In the genomic region with DNA sequence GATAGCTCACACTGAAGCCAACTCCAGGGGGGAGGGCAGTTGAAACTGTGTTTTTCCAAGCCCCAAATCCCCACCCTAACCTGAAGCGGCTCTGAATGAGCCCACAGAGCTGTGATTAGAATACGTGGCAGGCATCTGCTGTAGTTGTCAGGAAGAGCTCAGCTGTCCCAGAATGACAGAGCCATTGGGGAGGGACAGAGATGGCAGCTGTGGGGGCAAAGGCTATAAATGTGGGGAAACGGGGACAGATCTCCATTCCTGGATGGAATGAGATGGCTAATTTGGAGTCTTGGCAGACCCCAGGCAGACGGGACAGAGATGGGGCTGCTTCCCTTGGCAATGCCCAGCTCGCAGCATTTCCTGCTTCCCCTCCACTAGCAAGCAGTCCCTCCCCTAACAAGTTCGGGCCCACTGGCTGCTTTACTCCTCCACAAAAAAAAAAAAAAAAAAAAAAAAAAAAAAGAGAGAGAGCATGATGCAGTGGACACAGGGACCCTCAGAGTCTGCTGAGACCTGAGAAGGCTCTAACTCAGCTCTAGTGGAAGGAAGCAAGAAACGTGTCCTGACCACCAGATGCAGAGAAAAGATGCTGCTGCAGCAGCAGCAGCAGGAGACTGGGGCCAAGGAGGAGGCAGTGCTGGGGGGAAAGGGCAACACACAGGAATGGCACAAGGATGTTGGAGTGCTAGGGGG, we compare ENCODE assay signal across 8 mouse cellular contexts. TPM values are rescaled to one million over a fixed set of nuclear protein-coding genes. Genes with fewer than 3 reads are reported as not detected.
DNase-seq lines count a peak whose midpoint lies in the region; ATAC-seq and TF ChIP-seq lines count a peak whose summit lies in the region.
"Had no signal": no experiment of that assay in that cellular context is flagged by ENCODE, and none has a peak within 500 bp of the region (broad histone marks: within the 10 kb centered on the region; RNA-seq: fewer than 3 reads in every experiment).

No protein-coding gene starts in this region.

- H3K27ac ChIP-seq in layer of hippocampus, adult 2 months: peak overlapping the region; percentile 84
- H3K27ac ChIP-seq in embryonic facial prominence, embryonic 15.5 days (replicated peaks): peak overlapping the region; percentile 70
- peak overlapping the region; percentile 95 for H3K27ac ChIP-seq in hindbrain, embryonic 13.5 days
- peak overlapping the region; percentile 89 for H3K27ac ChIP-seq in midbrain, embryonic 16.5 days (ENCODE audit: low read length)

- DNase-seq in layer of hippocampus, adult 2 months (ENCODE audit: low spot score in 2 of 2): no peak
- DNase-seq in layer of hippocampus, adult 8-10 months (ENCODE audit: low spot score in 2 of 2): no peak
- no peak for DNase-seq in adrenal gland, adult 2 months
- DNase-seq in T-cell, adult 2 months (ENCODE audit: low spot score): no peak

- TF ChIP-seq CTCF in layer of hippocampus, adult 2 months (conservative IDR thresholded peaks at IDR 0.05): no peak

- WGBS in embryonic facial prominence, embryonic 15.5 days: 20% methylated on average over 7 of the region's 7 CpGs
- 24% methylated on average over 7 of the region's 7 CpGs for WGBS in hindbrain, embryonic 13.5 days
- WGBS in midbrain, embryonic 16.5 days: 26% methylated on average over 7 of the region's 7 CpGs

- no peaks in the 10 kb centered on the region for H3K9me3 ChIP-seq in embryonic facial prominence, embryonic 15.5 days (replicated peaks)
- H3K9me3 ChIP-seq in hindbrain, embryonic 13.5 days: no peaks in the 10 kb centered on the region
- no peaks in the 10 kb centered on the region for H3K9me3 ChIP-seq in midbrain, embryonic 16.5 days (replicated peaks; ENCODE audit: control insufficient read depth, low read length, poor library complexity, severe bottlenecking)

- H3K4me1 ChIP-seq in embryonic facial prominence, embryonic 15.5 days: peaks cover 22% of the 10 kb centered on the region
- peaks cover 29% of the 10 kb centered on the region for H3K4me1 ChIP-seq in hindbrain, embryonic 13.5 days (replicated peaks)
- H3K4me1 ChIP-seq in midbrain, embryonic 16.5 days (ENCODE audit: control insufficient read depth, insufficient read depth, low read length): peaks cover 5% of the 10 kb centered on the region; the same call in 1 of the 2 replicates

- 0 out of 2 replicates have a peak, but pooled peaks cover 3% of the 10 kb centered on the region for H3K36me3 ChIP-seq in embryonic facial prominence, embryonic 15.5 days
- H3K36me3 ChIP-seq in hindbrain, embryonic 13.5 days: no peaks in the 10 kb centered on the region
- no peaks in the 10 kb centered on the region for H3K36me3 ChIP-seq in midbrain, embryonic 16.5 days (ENCODE audit: control insufficient read depth, insufficient read depth, low read length)

- H3K9ac ChIP-seq in embryonic facial prominence, embryonic 15.5 days: no peak overlapping the region
- H3K9ac ChIP-seq in hindbrain, embryonic 13.5 days: peak overlapping the region; percentile 89
- H3K9ac ChIP-seq in midbrain, embryonic 16.5 days (ENCODE audit: low read depth, low read length): peak overlapping the region; percentile 12; the same call in 1 of the 2 replicates

- no peak for ATAC-seq in embryonic facial prominence, embryonic 15.5 days (ENCODE audit: insufficient number of reproducible peaks, low FRiP score, low TSS enrichment, low read depth)
- no peak for ATAC-seq in hindbrain, embryonic 13.5 days (ENCODE audit: low FRiP score)
- no peak for ATAC-seq in midbrain, embryonic 16.5 days

- H3K4me3 ChIP-seq in layer of hippocampus, adult 2 months: no peak overlapping the region
- peak overlapping the region; percentile 61; the same call in 1 of the 2 replicates for H3K4me3 ChIP-seq in embryonic facial prominence, embryonic 15.5 days (replicated peaks)
- H3K4me3 ChIP-seq in hindbrain, embryonic 13.5 days: no peak overlapping the region
- no peak overlapping the region for H3K4me3 ChIP-seq in midbrain, embryonic 16.5 days (ENCODE audit: low read depth, low read length)

- H3K27me3 ChIP-seq in embryonic facial prominence, embryonic 15.5 days: no peaks in the 10 kb centered on the region
- H3K27me3 ChIP-seq in hindbrain, embryonic 13.5 days: no peaks in the 10 kb centered on the region
- no peaks in the 10 kb centered on the region for H3K27me3 ChIP-seq in midbrain, embryonic 16.5 days (ENCODE audit: control insufficient read depth, insufficient read depth, low read depth, low read length)
- H3K27me3 ChIP-seq: Patski had no signal

- H3K4me2 ChIP-seq in embryonic facial prominence, embryonic 15.5 days (replicated peaks): no peak overlapping the region
- H3K4me2 ChIP-seq in hindbrain, embryonic 13.5 days: peak overlapping the region; percentile 85
- no peak overlapping the region for H3K4me2 ChIP-seq in midbrain, embryonic 16.5 days (ENCODE audit: low read length)

RNA-seq across cellular contexts. Expression of a gene that starts 9.4 kb away (rescaled TPM):
- 10 to 100 TPM in 1 of 2 experiments, 1 to 10 TPM in 1; 9.8 to 10.1 TPM for total RNA-seq in layer of hippocampus, adult 2 months (2021)
- 10 to 100 TPM in 3 of 4 experiments, 1 to 10 TPM in 1; 9.7 to 12.1 (median 11.1) TPM for total RNA-seq in layer of hippocampus, adult 8-10 months (2022)
- polyA plus RNA-seq in embryonic facial prominence, embryonic 15.5 days (2015; fragmentation: Nextera tagmentation; extraction: Ambion mirVana): 93.4 and 94.7 TPM in 2 replicates
- 59.2 and 59.8 TPM in 2 replicates for polyA plus RNA-seq in hindbrain, embryonic 13.5 days (2015; fragmentation: Nextera tagmentation; extraction: Ambion mirVana)
- 48.0 and 53.1 TPM in 2 replicates for polyA plus RNA-seq in midbrain, embryonic 16.5 days (2015; fragmentation: Nextera tagmentation; extraction: Ambion mirVana)
- 10 to 100 TPM; 24.6 to 34.4 TPM for total RNA-seq in adrenal gland, adult 2 months (2021)
- 35.4 and 45.9 TPM in 2 replicates for polyA plus RNA-seq in adrenal gland, adult 2 months (2012; rRNA removed)

RNA-seq across cellular contexts. Expression of a gene that starts 21.7 kb away (rescaled TPM):
- total RNA-seq in layer of hippocampus, adult 2 months (2021): 10 to 100 TPM; 44.1 to 52.1 TPM
- total RNA-seq in layer of hippocampus, adult 8-10 months (2022): 10 to 100 TPM; 47.1 to 61.1 (median 56.9) TPM
- polyA plus RNA-seq in embryonic facial prominence, embryonic 15.5 days (2015; fragmentation: Nextera tagmentation; extraction: Ambion mirVana): 13.0 and 14.3 TPM in 2 replicates
- polyA plus RNA-seq in hindbrain, embryonic 13.5 days (2015; fragmentation: Nextera tagmentation; extraction: Ambion mirVana): 8.4 and 10.7 TPM in 2 replicates
- 10.4 and 14.8 TPM in 2 replicates for polyA plus RNA-seq in midbrain, embryonic 16.5 days (2015; fragmentation: Nextera tagmentation; extraction: Ambion mirVana)
- 1 to 10 TPM; 3.5 to 6.1 TPM for total RNA-seq in adrenal gland, adult 2 months (2021)
- polyA plus RNA-seq in adrenal gland, adult 2 months (2012; rRNA removed): 12.8 and 25.8 TPM in 2 replicates

RNA-seq across cellular contexts. Expression of a gene that starts 25.0 kb away (rescaled TPM):
- 10 to 100 TPM; 55.8 to 55.9 TPM for total RNA-seq in layer of hippocampus, adult 2 months (2021)
- total RNA-seq in layer of hippocampus, adult 8-10 months (2022): 10 to 100 TPM; 55.3 to 61.7 (median 58.9) TPM
- polyA plus RNA-seq in embryonic facial prominence, embryonic 15.5 days (2015; fragmentation: Nextera tagmentation; extraction: Ambion mirVana): 28.9 and 31.5 TPM in 2 replicates
- polyA plus RNA-seq in hindbrain, embryonic 13.5 days (2015; fragmentation: Nextera tagmentation; extraction: Ambion mirVana): 40.0 and 45.5 TPM in 2 replicates
- 55.5 and 58.8 TPM in 2 replicates for polyA plus RNA-seq in midbrain, embryonic 16.5 days (2015; fragmentation: Nextera tagmentation; extraction: Ambion mirVana)
- 10 to 100 TPM; 14.6 to 24.7 TPM for total RNA-seq in adrenal gland, adult 2 months (2021)
- 165 and 232 TPM in 2 replicates for polyA plus RNA-seq in adrenal gland, adult 2 months (2012; rRNA removed)

RNA-seq across cellular contexts. Expression of a gene that starts 49.2 kb away (rescaled TPM):
- total RNA-seq in layer of hippocampus, adult 2 months (2021): 10 to 100 TPM; 55.6 to 57.4 TPM
- 10 to 100 TPM; 49.3 to 59.4 (median 57.4) TPM for total RNA-seq in layer of hippocampus, adult 8-10 months (2022)
- 62.4 and 70.9 TPM in 2 replicates for polyA plus RNA-seq in embryonic facial prominence, embryonic 15.5 days (2015; fragmentation: Nextera tagmentation; extraction: Ambion mirVana)
- 58.3 and 58.6 TPM in 2 replicates for polyA plus RNA-seq in hindbrain, embryonic 13.5 days (2015; fragmentation: Nextera tagmentation; extraction: Ambion mirVana)
- 44.2 and 46.5 TPM in 2 replicates for polyA plus RNA-seq in midbrain, embryonic 16.5 days (2015; fragmentation: Nextera tagmentation; extraction: Ambion mirVana)
- 10 to 100 TPM; 41.9 to 46.8 TPM for total RNA-seq in adrenal gland, adult 2 months (2021)
- polyA plus RNA-seq in adrenal gland, adult 2 months (2012; rRNA removed): 70.6 and 71.2 TPM in 2 replicates
